Mouse (Mus musculus) left cerebral cortex, adult 9 months (tissue): ENCODE measurements around the gene Rfc1.
"Not testable (repeated sequence)": the region's sequence is repeated elsewhere in the genome, so short reads cannot be mapped to it uniquely, and the experiment has no call there.

ENCODE experiments used
- DNase-seq, 2 experiments: peaks; one replicate each; pipeline ENCODE4 v3.0.0; 2022; ENCODE audit warnings: low spot score in 2 of 2

Rfc1 gene

GRCm38 (mm10) chr5:65299623-65300022 lies 35.8 kb downstream of the Rfc1 start:
- not testable (repeated sequence) for DNase-seq

GRCm38 (mm10) chr5:65298167-65298950 lies 37.1 kb downstream of the Rfc1 start:
- no peak for DNase-seq

- peak in 1 of 2 experiments; percentile 7 for DNase-seq
These were observed 41.2 kb downstream of the Rfc1 start for GRCm38 (mm10) chr5:65294270-65294669.

- no peak for DNase-seq
These were observed 41.8 kb downstream of the Rfc1 start for GRCm38 (mm10) chr5:65293627-65294026.

- DNase-seq: not testable (repeated sequence)
These were observed 46.5 kb downstream of the Rfc1 start for GRCm38 (mm10) chr5:65289009-65289408.

- DNase-seq: no peak
These were observed 47.4 kb downstream of the Rfc1 start for GRCm38 (mm10) chr5:65287751-65288701.

- no peak for DNase-seq
These were observed 51.3 kb downstream of the Rfc1 start for GRCm38 (mm10) chr5:65284171-65284570.

GRCm38 (mm10) chr5:65281216-65281615 lies 54.3 kb downstream of the Rfc1 start:
- DNase-seq: no peak

- no peak for DNase-seq
These were observed 56.3 kb downstream of the Rfc1 start for GRCm38 (mm10) chr5:65279133-65279651.

GRCm38 (mm10) chr5:65273966-65274365 lies 61.5 kb downstream of the Rfc1 start:
- peak in 1 of 2 experiments; percentile 15 for DNase-seq

GRCm38 (mm10) chr5:65257910-65258505 lies 77.5 kb downstream of the Rfc1 start:
- no peak for DNase-seq

GRCm38 (mm10) chr5:65250185-65250855 lies 85.2 kb downstream of the Rfc1 start:
- no peak for DNase-seq

GRCm38 (mm10) chr5:65247296-65247695 lies 88.2 kb downstream of the Rfc1 start:
- no peak for DNase-seq

- DNase-seq: no peak
These were observed 92.7 kb downstream of the Rfc1 start for GRCm38 (mm10) chr5:65242740-65243139.

GRCm38 (mm10) chr5:65231289-65232003 lies 104.0 kb downstream of the Rfc1 start:
- DNase-seq: no peak

GRCm38 (mm10) chr5:65224056-65224455 lies 111.4 kb downstream of the Rfc1 start:
- no peak for DNase-seq

GRCm38 (mm10) chr5:65221037-65221436 lies 114.4 kb downstream of the Rfc1 start:
- no peak for DNase-seq

- DNase-seq: no peak
These were observed 117.9 kb downstream of the Rfc1 start for GRCm38 (mm10) chr5:65217305-65218269.

- no peak for DNase-seq
These were observed 122.1 kb downstream of the Rfc1 start for GRCm38 (mm10) chr5:65213321-65213720.
